Mouse (Mus musculus) hindbrain, embryonic 16.5 days (tissue): Measurements from ENCODE around the gene Fsd1. TPM values are rescaled to one million over a fixed set of nuclear protein-coding genes. Genes with fewer than 3 reads are reported as not detected.

ENCODE experiments used
- ATAC-seq: fragments of 200-750 bp; cut with Nextera tagmentation; 2 replicates; pipeline ENCODE4 v1.8.0; 2017; ENCODE audit warnings: moderate TSS enrichment, moderate library complexity
- H3K27ac ChIP-seq: fragments of 300-500 bp; sonication (generic); 2 replicates; pipeline ENCODE4 v1.5.1; 2014; ENCODE audit warnings: low read depth, mild to moderate bottlenecking, control low read depth, low read length, moderate library complexity
- H3K27me3 ChIP-seq: fragments of 300-500 bp; sonication (generic); replicated peaks from 2 replicates; pipeline ENCODE4 v1.6.1; 2014; ENCODE audit warnings: low read length; ENCODE audit not compliant: control insufficient read depth, insufficient read depth
- H3K36me3 ChIP-seq: fragments of 300-500 bp; sonication (generic); 2 replicates; pipeline ENCODE4 v1.6.1; 2014; ENCODE audit warnings: mild to moderate bottlenecking, low read length, moderate library complexity, mixed read lengths; ENCODE audit not compliant: control insufficient read depth, insufficient read depth
- H3K4me1 ChIP-seq: fragments of 300-500 bp; sonication (generic); 2 replicates; pipeline ENCODE4 v1.6.1; 2014; ENCODE audit warnings: low read depth, low read length; ENCODE audit not compliant: control insufficient read depth, insufficient read depth
- H3K4me2 ChIP-seq: fragments of 300-500 bp; sonication (generic); 2 replicates; pipeline ENCODE4 v1.6.1; 2014; ENCODE audit warnings: mild to moderate bottlenecking, low read length, control low read depth, moderate library complexity
- H3K4me3 ChIP-seq: fragments of 300-500 bp; sonication (generic); 2 replicates; pipeline ENCODE4 v1.5.1; 2014; ENCODE audit warnings: mild to moderate bottlenecking, low read length, control low read depth, moderate library complexity
- H3K9ac ChIP-seq: fragments of 300-500 bp; sonication (generic); 2 replicates; pipeline ENCODE4 v1.6.1; 2014; ENCODE audit warnings: low read depth, mild to moderate bottlenecking, control low read depth, low read length, moderate library complexity
- H3K9me3 ChIP-seq: fragments of 300-500 bp; sonication (generic); 2 replicates; pipeline ENCODE4 v1.6.1; 2014; ENCODE audit warnings: mild to moderate bottlenecking, low read length, moderate library complexity; ENCODE audit not compliant: control insufficient read depth
- WGBS: fragments of 180-500 bp; shearing (Covaris S2); extraction: QIAGEN DNeasy Blood & Tissue Kit; methylation state at CpG from one replicate; pipeline ENCODE4 v1.1.7; 2014; 5-methylcytosine and 5-hydroxymethylcytosine counted together
- polyA plus RNA-seq: library from polyadenylated mRNA; unstranded; fragments of >200 nt; fragmentation: Nextera tagmentation; extraction: Ambion mirVana; gene quantifications from 2 replicates; pipeline ENCODE4 v1.2.1, GENCODE M21; 2015

The Fsd1 gene
- polyA plus RNA-seq, 1 experiment from 2014 or later, result 252 TPM

- Histone ChIP-seq H3K27ac (no peak overlapping the region), H3K36me3 (peaks cover 30% of the 10 kb centered on the region), H3K9ac (peak overlapping the region; percentile 94), H3K4me3 (peak overlapping the region; percentile 94), H3K27me3 (no peaks in the 10 kb centered on the region), H3K4me1 (peaks cover 25% of the 10 kb centered on the region), H3K4me2 (peak overlapping the region; percentile 100), H3K9me3 (no peaks in the 10 kb centered on the region)
- WGBS, result 4% methylated on average over 9 of the region's 9 CpGs
- no peak for ATAC-seq
These were observed 24.4 kb downstream of the Fsd1 start for GRCm38 (mm10) chr17:56010681-56011080.

- ATAC-seq, result no peak
- H3K9me3 ChIP-seq, result no peaks in the 10 kb centered on the region
- WGBS, result 79% methylated on average over 7 of the region's 7 CpGs
- no peak overlapping the region for H3K4me3 ChIP-seq
- H3K27me3 ChIP-seq, result no peaks in the 10 kb centered on the region
- H3K9ac ChIP-seq, result peak overlapping the region; percentile 31; the same call in 1 of the 2 replicates
- H3K36me3 ChIP-seq, result peaks cover 37% of the 10 kb centered on the region
- H3K4me1 ChIP-seq, result peaks cover 25% of the 10 kb centered on the region
- H3K27ac ChIP-seq, result no peak overlapping the region
- H3K4me2 ChIP-seq, result no peak overlapping the region
These were observed 25.1 kb downstream of the Fsd1 start for GRCm38 (mm10) chr17:56011441-56011840.

GRCm38 (mm10) chr17:56015293-56015692 lies 29.0 kb downstream of the Fsd1 start:
- Histone ChIP-seq H3K4me2 (no peak overlapping the region), H3K9me3 (no peaks in the 10 kb centered on the region), H3K4me3 (no peak overlapping the region), H3K4me1 (peaks cover 15% of the 10 kb centered on the region), H3K9ac (no peak overlapping the region), H3K27me3 (no peaks in the 10 kb centered on the region), H3K36me3 (peaks cover 71% of the 10 kb centered on the region), H3K27ac (no peak overlapping the region)
- 98% methylated on average over 9 of the region's 9 CpGs for WGBS
- no peak for ATAC-seq

GRCm38 (mm10) chr17:56016382-56016781 lies 30.1 kb downstream of the Fsd1 start:
- H3K27me3 ChIP-seq, result no peaks in the 10 kb centered on the region
- peaks cover 71% of the 10 kb centered on the region for H3K36me3 ChIP-seq
- no peak overlapping the region for H3K4me3 ChIP-seq
- no peak overlapping the region for H3K4me2 ChIP-seq
- H3K9ac ChIP-seq, result no peak overlapping the region
- peaks cover 4% of the 10 kb centered on the region; the same call in 1 of the 2 replicates for H3K4me1 ChIP-seq
- 89% methylated on average over 8 of the region's 8 CpGs for WGBS
- peak overlapping the region; percentile 48 for H3K27ac ChIP-seq
- ATAC-seq, result no peak
- no peaks in the 10 kb centered on the region for H3K9me3 ChIP-seq

GRCm38 (mm10) chr17:56016793-56017785 lies 30.8 kb downstream of the Fsd1 start:
- Histone ChIP-seq H3K27ac (peak overlapping the region; percentile 48), H3K36me3 (peaks cover 64% of the 10 kb centered on the region), H3K4me3 (no peak overlapping the region), H3K9ac (no peak overlapping the region), H3K27me3 (no peaks in the 10 kb centered on the region), H3K4me1 (peaks cover 5% of the 10 kb centered on the region; the same call in 1 of the 2 replicates), H3K9me3 (no peaks in the 10 kb centered on the region), H3K4me2 (no peak overlapping the region)
- WGBS, result 84% methylated on average over 15 of the region's 15 CpGs
- no peak for ATAC-seq

GRCm38 (mm10) chr17:56017848-56018247 lies 31.5 kb downstream of the Fsd1 start:
- no peak for ATAC-seq
- Histone ChIP-seq H3K4me1 (peaks cover 5% of the 10 kb centered on the region; the same call in 1 of the 2 replicates), H3K27me3 (no peaks in the 10 kb centered on the region), H3K9ac (no peak overlapping the region), H3K27ac (no peak overlapping the region), H3K9me3 (no peaks in the 10 kb centered on the region), H3K4me2 (no peak overlapping the region), H3K36me3 (peaks cover 58% of the 10 kb centered on the region), H3K4me3 (no peak overlapping the region)
- WGBS, result 86% methylated on average over 7 of the region's 7 CpGs

GRCm38 (mm10) chr17:56018347-56019131 lies 32.2 kb downstream of the Fsd1 start:
- ATAC-seq, result peak; percentile 35
- Histone ChIP-seq H3K4me1 (peaks cover 5% of the 10 kb centered on the region; the same call in 1 of the 2 replicates), H3K27ac (peak overlapping the region; percentile 54; the same call in 1 of the 2 replicates), H3K4me3 (no peak overlapping the region), H3K4me2 (no peak overlapping the region), H3K27me3 (no peaks in the 10 kb centered on the region), H3K9ac (no peak overlapping the region), H3K9me3 (no peaks in the 10 kb centered on the region), H3K36me3 (peaks cover 52% of the 10 kb centered on the region)
- 75% methylated on average over 19 of the region's 20 CpGs for WGBS

- H3K36me3 ChIP-seq, result peaks cover 42% of the 10 kb centered on the region
- no peak for ATAC-seq
These were observed 34.2 kb downstream of the Fsd1 start for GRCm38 (mm10) chr17:56020400-56021084.

More at GRCm38 (mm10) chr17:56020400-56021084, 34.2 kb downstream of the Fsd1 start:
- 96% methylated on average over 6 of the region's 6 CpGs for WGBS
- Histone ChIP-seq H3K9ac (no peak overlapping the region), H3K27me3 (no peaks in the 10 kb centered on the region), H3K4me1 (peaks cover 5% of the 10 kb centered on the region; the same call in 1 of the 2 replicates), H3K4me3 (no peak overlapping the region), H3K27ac (peak overlapping the region; percentile 63), H3K9me3 (no peaks in the 10 kb centered on the region), H3K4me2 (no peak overlapping the region)
